Mouse (Mus musculus) CH12.LX (cell line): ENCODE measurements at regions not wholly inside any gene's neighbourhood (a gene's known extent, or its start where the extent isn't known, plus 50 kb on each side); places are given as distances from the start of the nearest gene placed in this dataset.

Experiments
- CTCF ChIP-seq, 2 experiments: IDR thresholded peaks in 1 of 2; conservative IDR thresholded peaks in 1 of 2; 2 replicates each; pipeline ENCODE4 v1.5.1; 2011 to 2012; ENCODE audit warnings: low read depth in 2 of 2, low read length in 2 of 2, improper control_type of control experiment in 1 of 2, inconsistent platforms in 1 of 2, mild to moderate bottlenecking in 1 of 2, moderate library complexity in 1 of 2
- MYC ChIP-seq: IDR thresholded peaks from 2 replicates; pipeline ENCODE4 v1.6.1; 2011; ENCODE audit warnings: low read depth, mild to moderate bottlenecking, improper control_type of control experiment, low read length

GRCm38 (mm10) chr13:97491865-97492847 is 251.3 kb downstream of the Enc1 start:
- TF ChIP-seq CTCF (conservative IDR thresholded peaks at IDR 0.05 in 1 of 2, IDR thresholded peaks at IDR 0.05 in 1 of 2; ENCODE audit: low read depth in 2 of 2, low read length in 2 of 2): no peak
- TF ChIP-seq MYC: no peak
